Mouse (Mus musculus) right cerebral cortex, postnatal 10 days (tissue): ENCODE measurements at regions not wholly inside any gene's neighbourhood (a gene's known extent, or its start where the extent isn't known, plus 50 kb on each side); places are given as distances from the start of the nearest gene placed in this dataset.
A peak's percentile ranks its signal among the peaks of the same experiment; 100 is the strongest.

Experiments
- DNase-seq, 2 experiments: peaks; one replicate each; pipeline ENCODE4 v3.0.0; 2021; ENCODE audit warnings: low spot score in 2 of 2

- DNase-seq, result no peak
These were observed 91.8 kb downstream of the Slc16a9 start for GRCm38 (mm10) chr10:70336741-70337140.

DNA sequence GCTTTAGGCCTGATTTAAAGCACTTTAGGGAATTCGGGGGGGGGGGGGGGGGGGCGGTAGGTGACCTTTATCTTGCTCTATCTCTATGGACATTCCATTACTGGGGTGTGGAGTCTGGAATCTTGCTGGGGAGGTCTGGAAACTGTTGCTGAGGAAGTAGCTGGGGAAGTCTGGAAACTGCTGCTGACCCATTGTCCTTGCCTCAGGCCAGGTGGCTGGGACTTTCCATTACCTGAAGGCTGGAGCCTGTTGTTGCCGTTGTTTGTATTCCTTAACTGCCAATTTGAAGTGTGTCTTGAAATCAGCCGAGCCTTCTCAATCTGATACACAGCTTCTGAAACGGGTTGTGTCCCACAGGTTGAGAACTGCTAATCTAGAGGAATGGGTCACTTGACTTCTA lies 80.9 kb upstream of the Fam13c start:
- no peak for DNase-seq

- DNase-seq, result no peak
These were observed 80.4 kb upstream of the Fam13c start for GRCm38 (mm10) chr10:70359834-70360233.

- DNase-seq, result peak in 1 of 2 experiments; percentile 37
These were observed 77.2 kb upstream of the Fam13c start for GRCm38 (mm10) chr10:70363054-70363453.

DNA sequence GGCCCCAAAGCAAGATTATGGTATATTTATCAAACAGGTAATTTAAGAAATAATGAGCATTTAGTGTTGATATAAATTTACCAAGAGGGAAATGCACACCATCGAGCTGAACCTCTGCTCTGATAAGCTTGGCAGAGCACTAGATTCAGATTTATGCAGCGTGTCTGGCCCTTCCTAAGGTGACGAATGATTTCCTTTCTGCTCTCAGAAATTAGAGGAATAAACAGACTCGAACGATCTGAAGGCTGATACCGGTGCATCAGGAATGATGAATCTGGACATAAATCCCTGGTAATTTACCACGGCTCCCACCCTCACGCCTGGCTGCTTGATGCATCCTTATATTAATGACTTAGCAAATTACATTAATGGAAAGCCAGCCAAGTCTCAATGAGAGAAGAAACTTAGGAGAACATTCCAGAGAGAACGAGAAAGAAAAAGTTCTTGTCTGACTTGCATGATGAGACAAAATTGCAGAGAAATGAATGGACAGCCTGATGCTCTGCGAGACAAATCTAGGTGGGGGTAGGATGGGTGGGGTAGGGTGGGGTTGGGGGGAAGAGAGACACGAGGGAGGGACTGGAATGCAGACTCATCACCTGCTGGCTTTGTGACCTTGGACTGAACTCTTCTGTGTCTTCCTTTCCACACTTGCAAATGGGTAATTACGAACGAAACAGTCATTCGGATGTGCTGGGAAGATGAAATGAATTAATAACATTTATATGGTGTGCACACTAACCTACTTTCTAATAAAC lies 75.9 kb upstream of the Fam13c start:
- DNase-seq, result no peak

- no peak for DNase-seq
These were observed 75.3 kb upstream of the Fam13c start for GRCm38 (mm10) chr10:70364976-70365345.

- DNase-seq, result no peak
These were observed 74.8 kb upstream of the Fam13c start for GRCm38 (mm10) chr10:70365504-70365903.

DNA sequence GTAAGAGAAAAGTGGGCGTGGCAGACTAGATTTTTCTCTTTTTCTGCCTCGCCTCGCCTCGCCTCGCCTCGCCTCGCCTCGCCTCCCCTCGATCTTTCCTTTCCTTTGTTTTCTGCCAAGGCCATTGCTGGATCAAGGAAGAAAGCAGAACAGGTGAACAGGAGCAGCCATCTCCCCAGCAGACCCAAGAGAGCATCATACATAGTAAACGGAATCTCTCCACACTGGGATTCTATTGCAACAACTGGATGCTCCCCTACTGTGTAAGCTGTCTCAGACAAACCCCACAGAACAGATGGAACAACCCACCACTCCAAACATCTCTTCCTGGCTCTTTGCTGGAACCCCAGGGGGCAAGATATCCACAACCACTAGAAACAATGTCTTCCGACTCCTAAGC lies 72.4 kb upstream of the Fam13c start:
- DNase-seq, result no peak

DNA sequence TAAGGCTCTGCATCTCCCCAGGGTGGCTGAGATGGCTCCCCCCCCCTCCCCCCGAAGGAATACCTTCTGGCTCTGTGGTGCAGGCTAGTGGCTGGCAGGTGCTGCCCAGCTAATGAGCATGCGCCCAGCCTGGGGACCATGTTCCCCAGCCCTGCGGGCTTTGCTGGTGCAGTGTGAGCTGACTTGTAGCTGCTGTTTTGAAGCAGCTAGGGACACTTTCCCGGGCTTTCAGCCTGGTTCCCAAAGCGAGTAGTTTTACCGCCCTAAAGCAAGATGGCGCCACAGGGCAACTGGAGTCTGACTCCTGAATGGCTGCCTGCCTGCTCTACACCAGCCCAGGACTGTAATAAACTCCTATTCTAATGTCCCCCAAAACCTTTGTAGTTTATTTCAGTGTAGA lies 71.6 kb upstream of the Fam13c start:
- peak; percentile 66 to 83 for DNase-seq

- DNase-seq, result peak in 1 of 2 experiments; percentile 40
These were observed 67.7 kb upstream of the Fam13c start for GRCm38 (mm10) chr10:70372411-70373136.

DNA sequence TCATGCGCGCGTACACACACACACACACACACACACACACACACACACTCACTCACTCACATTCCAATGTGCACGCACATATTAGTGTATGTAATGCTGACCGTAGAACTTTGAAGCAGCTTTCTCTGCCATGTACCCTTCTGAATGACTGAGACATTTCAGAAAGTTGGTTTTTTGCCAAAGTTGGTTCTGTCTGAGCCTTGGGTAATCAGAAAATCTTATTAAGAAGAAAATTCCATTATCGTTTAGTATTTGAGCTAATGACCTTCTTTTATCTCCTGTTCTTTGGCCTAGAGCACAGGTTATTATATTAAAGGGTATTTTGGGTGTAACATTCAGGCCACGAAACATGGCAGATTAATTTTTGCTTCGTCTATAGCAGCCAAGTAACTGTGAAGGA lies 67.1 kb upstream of the Fam13c start:
- DNase-seq, result no peak

GRCm38 (mm10) chr10:70373836-70374235 lies 66.4 kb upstream of the Fam13c start:
- DNase-seq, result no peak

GRCm38 (mm10) chr10:70374726-70375125 lies 65.6 kb upstream of the Fam13c start:
- DNase-seq, result no peak

GRCm38 (mm10) chr10:70380041-70380651 lies 60.1 kb upstream of the Fam13c start:
- peak; percentile 36 to 62 for DNase-seq

DNA sequence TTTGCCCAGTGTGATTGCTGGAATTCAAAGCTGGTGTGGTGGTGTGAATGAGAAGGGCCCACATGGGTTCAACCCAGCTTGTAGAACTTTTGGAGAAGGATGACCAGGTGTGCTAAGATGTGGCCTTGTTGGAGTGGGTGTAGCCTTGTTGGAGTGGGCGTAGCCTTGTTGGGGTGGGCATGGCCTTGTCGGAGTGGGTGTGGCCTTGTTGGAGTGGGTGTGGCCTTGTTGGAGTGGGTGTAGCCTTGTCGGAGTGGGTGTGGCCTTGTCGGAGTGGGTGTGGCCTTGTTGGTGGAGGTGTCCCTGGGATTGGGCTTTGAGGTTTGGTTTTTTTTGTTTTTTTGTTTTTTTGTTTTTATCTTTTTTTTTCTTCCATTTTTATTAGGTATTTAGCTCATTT lies 55.6 kb upstream of the Fam13c start:
- no peak for DNase-seq

GRCm38 (mm10) chr10:70387729-70388128 lies 52.6 kb upstream of the Fam13c start:
- no peak for DNase-seq
